Mouse (Mus musculus): ENCODE measurements around the gene Otx1. TPM values are rescaled to one million over a fixed set of nuclear protein-coding genes. Genes with fewer than 3 reads are reported as not detected.

Otx1 gene
- total RNA-seq, 2 experiments from 2014 or later, result 4.8 to 5.3 TPM

DNA sequence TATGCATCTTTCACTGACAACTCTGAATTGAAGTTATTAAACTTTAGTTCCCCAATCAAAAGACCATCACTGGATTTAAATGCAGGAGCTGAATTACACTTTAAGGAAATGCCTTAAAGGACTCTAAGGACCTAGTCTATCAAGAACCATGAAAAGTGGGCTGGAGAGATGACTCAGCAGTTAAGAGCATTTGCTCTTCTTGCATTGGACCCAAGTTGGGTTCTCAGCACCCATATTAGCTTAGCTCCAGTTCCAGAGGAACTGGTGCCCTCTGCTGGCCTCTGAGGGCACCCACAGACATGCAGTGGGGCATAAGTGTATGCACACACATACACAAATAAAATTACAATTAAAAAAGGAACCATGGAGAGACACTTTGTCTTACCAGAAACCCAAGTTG is 52.6 kb downstream of the Otx1 start:
- no peak for DNase-seq (ENCODE audit: low spot score in 2 of 2)

Data from layer of hippocampus, postnatal 10 days (tissue).